Mouse (Mus musculus): ENCODE data around the gene Gid4. TPM values are rescaled to one million over a fixed set of nuclear protein-coding genes. Genes with fewer than 3 reads are reported as not detected.
A peak's percentile ranks its signal among the peaks of the same experiment; 100 is the strongest.

The Gid4 gene
- polyA plus RNA-seq, 1 experiment from 2014 or later: 11.3 TPM

DNA sequence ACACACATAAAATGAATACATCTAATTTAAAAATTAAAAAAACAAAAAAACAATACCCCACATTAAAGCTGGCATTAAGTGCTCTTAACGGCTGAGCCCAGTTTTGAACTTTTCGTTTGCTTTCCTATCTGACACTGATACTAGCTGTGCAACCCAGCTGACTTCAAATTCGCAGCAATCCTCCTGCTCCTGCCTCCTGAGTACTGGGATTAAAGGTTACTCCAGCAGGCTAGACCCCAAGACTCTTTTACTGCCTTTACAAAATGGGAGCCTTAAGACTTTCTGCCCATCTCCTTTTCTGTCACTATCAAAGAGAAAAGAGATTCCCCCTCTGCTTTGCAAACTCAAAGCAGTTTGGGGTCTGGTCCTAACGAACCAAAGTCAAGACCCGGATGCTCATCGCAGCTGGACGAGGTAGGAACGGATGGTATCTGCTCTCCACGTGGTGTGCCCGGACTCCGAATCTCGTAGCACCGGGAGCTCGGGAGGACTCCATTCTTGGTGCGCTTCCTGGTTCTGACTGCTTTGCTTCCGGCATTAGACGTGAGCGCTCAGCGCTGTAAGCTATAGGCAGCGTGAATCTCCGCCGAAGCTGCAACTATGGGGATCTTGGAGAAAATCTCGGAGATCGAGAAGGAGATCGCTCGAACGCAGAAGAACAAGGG is 37.3 kb downstream of the Gid4 start, which contains the start of gene Drg2:
Drg2 (plus strand) TSS at position 512 of the 665 bp plus-strand sequence.
- TF ChIP-seq CTCF (IDR thresholded peaks at IDR 0.05; ENCODE audit: low read depth): no peak
- Histone ChIP-seq H3K4me1 (replicated peaks; ENCODE audit: control insufficient read depth, insufficient read depth, low read length) (no peaks in the 10 kb centered on the region; the same call in 1 of the 2 replicates), H3K27ac (ENCODE audit: low read depth, low read length) (peak within 1 kb of the TSS; percentile 57), H3K4me2 (replicated peaks; ENCODE audit: low read depth) (peak within 1 kb of the TSS; percentile 75), H3K4me3 (ENCODE audit: low read depth, low read length) (peak within 1 kb of the TSS; percentile 56), H3K9ac (ENCODE audit: low read depth, low read length) (peak within 1 kb of the TSS; percentile 79), H3K36me3 (ENCODE audit: control insufficient read depth, insufficient read depth) (peaks cover 29% of the 10 kb centered on the region), H3K27me3 (replicated peaks; ENCODE audit: control insufficient read depth, insufficient read depth, low read length) (no peaks in the 10 kb centered on the region), H3K9me3 (ENCODE audit: control insufficient read depth) (no peaks in the 10 kb centered on the region)
- ATAC-seq: peak; percentile 91
- WGBS: 5% methylated on average over 27 of the region's 27 CpGs

DNA sequence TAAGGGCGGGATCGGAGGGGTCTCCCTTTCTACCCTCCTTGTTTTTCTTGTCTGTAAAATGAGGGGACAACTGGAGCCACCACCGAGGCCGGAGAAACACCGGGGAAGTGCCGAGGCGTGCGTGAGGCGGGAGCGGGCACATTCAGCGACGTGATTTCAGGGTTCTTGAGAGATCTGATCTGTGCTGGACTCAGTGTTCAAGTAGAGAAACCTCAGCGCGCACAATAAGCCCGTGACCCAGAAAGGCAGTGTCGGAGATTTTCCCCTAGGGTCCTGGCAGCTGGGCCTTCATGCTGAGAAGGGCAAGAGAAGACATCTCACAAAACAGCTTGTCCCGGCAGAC is 37.8 kb downstream of the Gid4 start:
- Histone ChIP-seq H3K27me3 (replicated peaks; ENCODE audit: control insufficient read depth, insufficient read depth, low read length) (no peaks in the 10 kb centered on the region), H3K9ac (ENCODE audit: low read depth, low read length) (peak overlapping the region; percentile 79), H3K4me3 (ENCODE audit: low read depth, low read length) (peak overlapping the region; percentile 56), H3K27ac (ENCODE audit: low read depth, low read length) (peak overlapping the region; percentile 57), H3K4me1 (replicated peaks; ENCODE audit: control insufficient read depth, insufficient read depth, low read length) (no peaks in the 10 kb centered on the region; the same call in 1 of the 2 replicates), H3K36me3 (ENCODE audit: control insufficient read depth, insufficient read depth) (peaks cover 34% of the 10 kb centered on the region), H3K9me3 (ENCODE audit: control insufficient read depth) (no peaks in the 10 kb centered on the region), H3K4me2 (replicated peaks; ENCODE audit: low read depth) (peak overlapping the region; percentile 75)
- WGBS: under 1% methylated on average over 17 of the region's 17 CpGs
- TF ChIP-seq CTCF (IDR thresholded peaks at IDR 0.05; ENCODE audit: low read depth): no peak
- ATAC-seq: peak; percentile 32; the same call in 1 of the 2 replicates

DNA sequence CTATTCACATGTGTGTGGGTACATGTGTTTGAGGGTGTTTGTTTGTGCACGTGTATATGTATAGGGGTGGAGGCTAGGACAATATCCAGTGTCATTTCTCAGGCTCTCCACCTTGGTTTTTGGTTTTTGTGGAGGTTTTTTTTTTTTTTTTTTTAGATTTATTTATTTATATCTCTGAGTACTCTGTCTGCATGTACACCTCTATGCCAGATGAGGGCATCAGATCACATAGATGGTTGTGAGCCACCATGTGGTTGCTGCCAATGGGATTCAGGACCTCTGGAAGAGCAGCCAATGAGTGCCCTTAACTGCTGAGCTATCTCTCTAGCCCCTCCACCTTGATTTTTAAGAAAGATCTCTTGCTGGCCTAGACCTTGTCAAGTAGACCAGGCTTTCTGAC is 41.0 kb downstream of the Gid4 start:
- H3K27ac ChIP-seq (ENCODE audit: low read depth, low read length): no peak overlapping the region
- H3K9me3 ChIP-seq (ENCODE audit: control insufficient read depth): no peaks in the 10 kb centered on the region
- H3K4me1 ChIP-seq (replicated peaks; ENCODE audit: control insufficient read depth, insufficient read depth, low read length): no peaks in the 10 kb centered on the region; the same call in 1 of the 2 replicates
- H3K36me3 ChIP-seq (ENCODE audit: control insufficient read depth, insufficient read depth): peaks cover 65% of the 10 kb centered on the region
- H3K4me2 ChIP-seq (replicated peaks; ENCODE audit: low read depth): no peak overlapping the region
- WGBS: 93% methylated on average over 1 of the region's 1 CpGs
- H3K9ac ChIP-seq (ENCODE audit: low read depth, low read length): no peak overlapping the region
- TF ChIP-seq CTCF (IDR thresholded peaks at IDR 0.05; ENCODE audit: low read depth): peak; percentile 45
- H3K27me3 ChIP-seq (replicated peaks; ENCODE audit: control insufficient read depth, insufficient read depth, low read length): no peaks in the 10 kb centered on the region
- no peak overlapping the region for H3K4me3 ChIP-seq (ENCODE audit: low read depth, low read length)
- ATAC-seq: no peak

DNA sequence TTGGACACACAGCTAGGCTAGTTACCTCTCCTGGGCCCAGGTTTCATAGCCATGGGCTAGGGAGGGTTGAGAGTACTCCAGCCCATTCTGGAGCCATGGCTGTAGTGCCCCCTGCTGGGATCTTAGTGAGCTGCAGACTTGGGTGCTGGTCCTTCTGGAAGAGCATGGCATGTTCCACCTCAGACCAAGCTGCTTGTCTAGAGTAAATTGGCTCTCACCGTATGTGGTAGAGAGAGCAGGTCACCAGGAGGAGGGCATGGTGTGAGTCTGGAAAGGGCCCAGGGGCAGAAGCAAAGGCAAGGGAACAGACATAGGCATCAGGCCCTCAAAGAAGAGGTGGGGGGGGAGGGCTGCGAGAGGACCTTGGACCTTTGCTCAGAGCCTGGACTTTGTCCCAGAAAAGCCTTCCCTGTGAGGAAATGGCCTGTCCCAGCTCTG is 49.0 kb downstream of the Gid4 start:
- ATAC-seq: peak; percentile 82
- 48% methylated on average over 2 of the region's 2 CpGs for WGBS
- no peaks in the 10 kb centered on the region for H3K27me3 ChIP-seq (replicated peaks; ENCODE audit: control insufficient read depth, insufficient read depth, low read length)
- H3K4me2 ChIP-seq (replicated peaks; ENCODE audit: low read depth): no peak overlapping the region
- no peak overlapping the region for H3K9ac ChIP-seq (ENCODE audit: low read depth, low read length)
- no peaks in the 10 kb centered on the region for H3K9me3 ChIP-seq (ENCODE audit: control insufficient read depth)
- peak overlapping the region; percentile 64 for H3K27ac ChIP-seq (ENCODE audit: low read depth, low read length)
- no peak overlapping the region for H3K4me3 ChIP-seq (ENCODE audit: low read depth, low read length)
- TF ChIP-seq CTCF (IDR thresholded peaks at IDR 0.05; ENCODE audit: low read depth): peak; percentile 80
- H3K4me1 ChIP-seq (replicated peaks; ENCODE audit: control insufficient read depth, insufficient read depth, low read length): no peaks in the 10 kb centered on the region
- peaks cover 85% of the 10 kb centered on the region for H3K36me3 ChIP-seq (ENCODE audit: control insufficient read depth, insufficient read depth)

DNA sequence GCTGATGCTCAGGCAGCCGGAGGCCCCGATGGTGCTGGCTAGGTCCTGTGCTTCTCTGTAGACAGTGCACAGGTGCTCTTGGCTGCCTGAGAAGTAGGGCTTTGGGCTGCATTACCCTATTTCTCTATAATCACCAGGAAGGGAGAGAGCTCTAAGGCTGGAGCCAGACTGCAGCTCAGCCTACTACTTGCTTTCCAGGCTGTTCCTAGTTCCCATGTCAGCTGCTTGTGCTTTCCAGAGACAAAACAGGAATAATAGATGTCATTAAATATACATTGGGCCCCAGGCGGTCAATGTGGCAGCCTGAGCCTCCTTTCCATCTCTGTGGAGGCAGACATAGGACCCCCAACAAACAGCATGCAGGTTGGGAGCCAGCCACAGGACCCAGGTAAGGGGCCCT is 52.1 kb downstream of the Gid4 start, which contains the start of gene Myo15:
Myo15 (plus strand) TSS at position 301 of the 400 bp plus-strand sequence.
- no peaks in the 10 kb centered on the region for H3K4me1 ChIP-seq (replicated peaks; ENCODE audit: control insufficient read depth, insufficient read depth, low read length)
- WGBS: 91% methylated on average over 3 of the region's 3 CpGs
- peaks cover 54% of the 10 kb centered on the region for H3K36me3 ChIP-seq (ENCODE audit: control insufficient read depth, insufficient read depth)
- no peak within 1 kb of the TSS for H3K27ac ChIP-seq (ENCODE audit: low read depth, low read length)
- no peak for ATAC-seq
- TF ChIP-seq CTCF (IDR thresholded peaks at IDR 0.05; ENCODE audit: low read depth): no peak
- no peaks in the 10 kb centered on the region for H3K9me3 ChIP-seq (ENCODE audit: control insufficient read depth)
- H3K4me2 ChIP-seq (replicated peaks; ENCODE audit: low read depth): no peak within 1 kb of the TSS
- H3K9ac ChIP-seq (ENCODE audit: low read depth, low read length): no peak within 1 kb of the TSS
- H3K27me3 ChIP-seq (replicated peaks; ENCODE audit: control insufficient read depth, insufficient read depth, low read length): no peaks in the 10 kb centered on the region
- no peak within 1 kb of the TSS for H3K4me3 ChIP-seq (ENCODE audit: low read depth, low read length)

DNA sequence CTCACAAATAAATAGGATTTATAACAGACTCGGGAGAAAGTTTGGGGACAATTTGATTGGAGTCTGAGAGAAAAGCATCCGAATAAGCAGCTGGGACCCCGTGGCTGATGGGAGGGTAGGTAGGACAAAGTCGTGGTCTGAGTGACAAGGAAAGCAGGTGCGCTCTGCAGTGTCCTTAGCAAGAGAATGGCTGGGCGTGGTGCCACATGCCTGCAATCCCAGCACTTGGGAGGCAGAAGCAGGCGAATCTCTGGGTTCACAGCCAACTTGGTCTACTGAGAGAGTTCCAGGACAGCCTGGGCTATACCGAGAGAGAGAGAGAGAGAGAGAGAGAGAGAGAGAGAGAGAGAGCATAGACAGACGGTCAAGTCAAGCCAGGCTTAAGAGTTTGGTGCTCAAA is 53.8 kb downstream of the Gid4 start:
- no peaks in the 10 kb centered on the region for H3K27me3 ChIP-seq (replicated peaks; ENCODE audit: control insufficient read depth, insufficient read depth, low read length)
- 82% methylated on average over 9 of the region's 9 CpGs for WGBS
- no peak for ATAC-seq
- H3K4me2 ChIP-seq (replicated peaks; ENCODE audit: low read depth): no peak overlapping the region
- H3K9ac ChIP-seq (ENCODE audit: low read depth, low read length): no peak overlapping the region
- H3K27ac ChIP-seq (ENCODE audit: low read depth, low read length): no peak overlapping the region
- H3K36me3 ChIP-seq (ENCODE audit: control insufficient read depth, insufficient read depth): peaks cover 37% of the 10 kb centered on the region
- TF ChIP-seq CTCF (IDR thresholded peaks at IDR 0.05; ENCODE audit: low read depth): no peak
- no peak overlapping the region for H3K4me3 ChIP-seq (ENCODE audit: low read depth, low read length)
- no peaks in the 10 kb centered on the region for H3K4me1 ChIP-seq (replicated peaks; ENCODE audit: control insufficient read depth, insufficient read depth, low read length)
- no peaks in the 10 kb centered on the region for H3K9me3 ChIP-seq (ENCODE audit: control insufficient read depth)

All from intestine, postnatal 0 days (tissue).